Mouse (Mus musculus): Measurements from ENCODE around the gene Mcm2.

Gene Mcm2

GRCm38 (mm10) chr6:88925640-88926205, 27.1 kb upstream of the Mcm2 start:
- DNase-seq, result no peak

GRCm38 (mm10) chr6:88924502-88925275, 26.1 kb upstream of the Mcm2 start:
- peak in 1 of 2 experiments; percentile 55 for DNase-seq

GRCm38 (mm10) chr6:88918802-88919201, 20.2 kb upstream of the Mcm2 start:
- DNase-seq, result no peak

DNA sequence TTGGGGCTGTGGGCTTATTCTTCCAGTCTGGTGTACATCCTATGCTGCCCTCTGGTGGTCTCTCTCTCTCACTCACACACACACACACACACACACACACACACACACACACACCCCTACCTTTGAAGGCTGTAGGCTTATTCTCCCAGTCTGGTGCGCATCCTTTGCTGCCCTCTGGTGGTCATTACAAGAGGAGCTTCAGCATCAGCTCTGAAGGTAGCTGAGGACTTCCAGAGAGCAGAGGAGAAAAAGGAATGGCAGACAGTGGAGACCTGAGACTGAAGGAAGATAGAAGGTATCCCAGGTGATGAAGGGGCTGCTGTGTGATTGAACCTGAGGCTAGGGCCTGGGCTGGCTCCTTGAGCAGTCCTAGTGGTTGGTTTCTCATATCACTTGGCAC, 17.6 kb upstream of the Mcm2 start:
- peak; percentile 63 to 66 for DNase-seq

DNA sequence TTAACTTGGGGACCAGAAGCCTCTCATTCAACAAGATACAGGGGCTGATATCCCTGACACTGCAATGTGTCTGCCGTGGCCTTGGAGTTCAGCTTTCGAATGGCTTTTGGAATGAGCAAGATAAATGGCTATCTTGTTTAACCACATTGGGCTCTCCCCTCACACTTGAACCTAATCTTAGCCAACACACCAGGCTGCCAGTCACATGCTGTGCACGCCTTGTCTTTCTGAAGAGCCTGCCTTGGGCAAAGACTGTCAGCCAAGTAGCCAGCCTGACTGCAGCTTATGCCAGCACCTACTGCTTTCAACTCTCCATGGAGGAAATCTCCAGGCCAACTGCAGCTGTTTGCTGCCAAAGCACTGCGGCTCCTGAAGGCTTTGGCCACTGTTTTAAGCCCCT, 16.9 kb upstream of the Mcm2 start:
- DNase-seq, result no peak

DNA sequence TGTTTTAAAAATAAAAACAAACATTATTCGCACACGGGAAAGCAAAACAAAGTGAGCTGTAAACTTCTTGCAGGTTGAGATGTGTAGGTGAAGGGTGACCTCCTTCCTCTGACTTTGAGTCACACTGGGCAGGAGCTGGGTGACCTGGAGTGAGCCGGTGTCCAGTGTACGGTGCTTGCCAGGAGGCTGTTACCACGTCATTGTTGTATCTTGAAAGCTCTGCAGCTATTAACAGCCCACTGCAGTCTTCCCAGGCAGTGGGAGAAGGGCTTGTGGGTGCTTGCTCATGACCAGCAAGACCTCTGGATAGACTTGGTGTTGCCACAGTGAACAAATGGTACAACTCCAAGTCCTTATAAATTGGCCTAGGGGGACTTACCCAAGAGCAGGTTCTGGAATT, 16.2 kb upstream of the Mcm2 start:
- DNase-seq, result no peak

DNA sequence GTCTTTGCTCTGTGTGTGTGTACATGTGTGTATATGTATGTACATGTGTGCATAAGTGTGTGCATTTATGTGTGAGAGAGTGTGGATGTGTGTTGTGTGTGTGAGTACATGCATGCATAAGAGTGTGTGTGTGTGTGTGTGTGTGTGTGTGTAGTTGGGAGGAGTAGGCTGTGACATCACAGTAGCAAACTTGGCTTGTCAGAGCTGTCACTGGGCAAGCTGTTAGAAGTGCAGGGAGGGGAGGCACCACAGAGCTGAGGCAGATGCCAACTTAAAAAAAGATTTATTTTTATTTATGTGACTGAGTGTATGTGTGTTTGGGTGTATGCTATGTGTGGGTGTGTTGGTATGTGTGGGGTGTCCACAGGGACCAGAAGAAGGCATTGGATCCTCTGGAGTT, 14.9 kb upstream of the Mcm2 start:
- no peak for DNase-seq

DNA sequence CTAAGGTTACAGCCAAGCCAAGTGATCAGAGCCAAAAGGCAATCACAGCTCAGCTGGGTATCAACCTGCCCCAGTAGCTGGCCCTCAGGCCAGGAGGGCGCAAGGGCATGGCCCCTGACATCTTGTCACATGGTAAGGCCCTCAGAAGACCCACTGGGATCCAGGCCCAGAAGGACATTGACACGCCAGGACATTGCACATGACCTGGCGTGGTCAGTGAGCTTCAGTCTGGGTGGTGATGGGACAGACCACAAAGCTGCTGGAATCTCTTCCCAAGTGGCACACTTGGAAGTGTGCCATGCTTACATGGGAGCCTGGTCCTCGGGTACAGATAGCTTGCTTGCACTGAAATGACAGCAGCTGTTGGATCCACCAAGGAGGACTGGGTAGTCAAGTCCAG, 14.4 kb upstream of the Mcm2 start:
- DNase-seq, result no peak

GRCm38 (mm10) chr6:88909151-88909550, 10.6 kb upstream of the Mcm2 start:
- DNase-seq, result no peak

DNA sequence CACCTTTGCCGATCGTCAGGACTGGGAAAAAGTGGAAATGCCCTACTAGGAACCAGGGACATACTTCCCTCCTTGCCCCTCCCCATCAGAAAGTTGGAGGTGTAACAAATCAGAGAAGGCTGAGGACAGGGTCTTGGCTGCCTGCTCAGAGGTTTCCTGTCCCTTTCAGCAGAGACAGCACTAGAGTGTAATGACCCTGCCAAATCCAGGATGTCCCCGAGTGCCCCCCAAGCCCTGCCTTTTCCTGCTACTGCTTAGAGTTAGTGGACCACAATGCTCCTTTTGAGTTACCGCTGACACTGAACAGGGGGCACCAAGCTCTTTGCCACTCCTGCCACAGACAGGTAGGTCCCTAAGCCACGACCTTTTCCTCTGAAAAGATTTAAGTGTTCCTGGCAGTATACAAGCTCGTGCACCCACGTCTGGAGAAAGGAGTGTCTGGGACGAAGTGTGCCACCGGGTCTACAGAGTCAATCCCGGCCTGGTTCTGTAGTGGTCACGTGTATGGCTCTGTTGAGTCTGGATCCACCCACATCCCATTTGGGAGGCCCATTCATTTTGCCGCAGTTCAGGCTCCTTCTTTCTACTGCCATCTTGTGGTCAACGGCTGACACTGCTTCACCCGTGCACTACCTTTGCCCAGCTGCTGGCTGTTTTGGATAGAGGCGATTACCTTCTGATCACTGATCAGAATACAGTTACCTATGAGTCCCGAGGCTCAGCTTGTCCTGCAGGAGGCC, 8.0 kb upstream of the Mcm2 start:
- peak; percentile 68 to 74 for DNase-seq

GRCm38 (mm10) chr6:88905042-88905441, 6.5 kb upstream of the Mcm2 start:
- no peak for DNase-seq

GRCm38 (mm10) chr6:88904456-88904974, 5.9 kb upstream of the Mcm2 start:
- DNase-seq, result no peak

- DNase-seq, result no peak
Observed at GRCm38 (mm10) chr6:88903708-88904107, 5.1 kb upstream of the Mcm2 start.

DNA sequence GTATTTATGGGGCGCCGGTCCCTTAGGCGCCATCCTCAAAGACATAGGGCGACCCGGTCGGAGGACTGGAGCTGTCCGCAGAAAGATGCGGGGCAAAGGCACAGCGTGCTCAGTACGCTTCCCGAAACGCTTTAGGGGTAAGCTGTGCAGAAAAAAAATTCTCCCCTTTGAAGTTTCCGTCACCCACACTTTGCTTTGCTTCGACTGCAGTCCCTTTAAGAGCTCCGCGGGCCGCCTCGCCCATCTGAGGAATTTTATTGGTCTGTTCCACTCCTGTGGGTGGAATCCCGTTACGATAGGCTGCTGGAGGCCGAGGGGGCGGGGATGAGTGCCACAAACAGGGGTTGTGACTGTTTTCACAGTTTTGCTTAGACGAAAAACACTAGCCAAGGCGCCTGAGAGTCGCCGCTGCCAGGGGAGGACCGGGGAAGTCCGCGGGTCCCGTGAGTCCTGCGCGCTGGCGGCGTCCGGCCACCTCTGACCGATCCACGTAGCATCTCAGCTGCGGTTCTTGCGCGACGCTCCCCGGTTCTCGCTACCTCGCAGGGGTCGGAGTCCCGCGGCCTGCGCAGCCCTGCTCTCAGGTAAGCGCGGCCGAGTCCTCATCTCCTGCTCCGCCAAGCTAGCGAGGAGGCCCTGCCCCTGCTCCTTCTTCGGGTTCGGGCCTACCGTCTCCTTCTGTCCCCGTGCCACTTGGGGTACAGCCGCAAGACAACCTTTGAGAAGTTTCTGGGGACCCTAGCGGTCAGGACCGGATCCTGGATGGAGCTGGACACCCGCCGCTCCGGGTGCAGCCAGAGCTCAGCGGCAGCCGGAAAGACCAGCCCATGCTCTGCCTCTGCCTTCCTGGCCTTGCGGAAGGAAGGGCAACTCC, 3.6 kb upstream of the Mcm2 start, which contains the start of gene Tpra1:
TSS of gene Tpra1 (plus strand) at position 305 of the 874 bp plus-strand sequence.
- peak; percentile 93 to 97 for DNase-seq

GRCm38 (mm10) chr6:88901471-88901870, 2.9 kb upstream of the Mcm2 start:
- peak in 1 of 2 experiments; percentile 29 for DNase-seq

DNA sequence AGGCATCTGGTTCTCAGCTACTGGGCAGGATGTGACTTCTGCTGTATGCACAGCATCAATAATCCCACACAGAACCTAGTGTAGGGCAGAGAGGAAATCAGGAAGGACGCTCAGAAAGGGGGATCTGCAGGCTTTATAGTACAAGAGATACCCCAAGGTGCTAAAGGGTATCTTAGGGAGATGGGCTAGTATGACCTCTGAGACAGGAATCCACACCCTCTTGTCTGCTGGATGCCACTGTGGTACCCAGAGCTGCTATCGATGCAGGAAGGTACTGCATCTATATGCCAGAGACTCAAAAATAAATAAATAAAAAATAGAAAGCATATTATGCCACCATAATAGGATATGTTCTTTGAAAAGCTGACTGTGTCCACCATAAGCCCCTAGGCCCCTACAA, 1.0 kb upstream of the Mcm2 start:
- no peak for DNase-seq

DNA sequence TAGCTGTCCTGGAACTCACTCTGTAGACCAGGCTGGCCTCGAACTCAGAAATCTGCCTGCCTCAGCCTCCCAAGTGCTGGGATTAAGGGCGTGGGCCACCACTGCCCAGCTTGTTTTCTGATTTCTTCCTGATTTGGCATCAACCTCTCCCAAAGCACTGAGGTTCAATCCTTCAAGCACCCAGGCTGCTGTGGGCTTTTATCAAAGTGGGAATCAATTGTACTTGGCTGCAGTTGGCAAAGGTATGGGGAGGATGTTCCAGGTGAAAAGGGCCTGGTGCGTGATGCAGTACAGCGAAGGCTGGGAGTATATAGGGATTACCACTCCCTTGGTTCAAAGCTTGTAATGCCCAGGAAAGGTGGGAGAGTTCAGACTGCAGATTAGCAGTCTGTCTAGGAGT, 506 bp upstream of the Mcm2 start:
- no peak for DNase-seq

DNA sequence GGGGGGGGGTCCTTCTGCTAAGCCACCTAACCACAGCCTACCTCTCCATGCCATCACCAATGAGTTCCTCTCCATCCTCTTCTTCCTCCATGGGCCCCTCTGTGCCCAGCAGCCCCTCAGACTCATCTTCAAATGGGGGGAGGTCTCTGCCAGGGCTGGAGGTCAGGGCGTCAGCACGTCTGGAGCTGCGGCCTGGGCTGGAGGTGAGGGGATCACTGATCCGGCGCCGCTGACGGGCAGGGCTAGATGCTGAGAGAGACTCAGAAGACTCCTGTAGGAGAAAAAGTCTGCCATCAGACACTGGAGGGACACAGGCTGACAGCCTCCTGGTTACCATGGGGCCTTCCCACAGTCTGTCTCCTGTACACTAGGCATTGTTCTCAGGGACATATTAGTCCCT, 1.3 kb downstream of the Mcm2 start:
- DNase-seq, result no peak

- DNase-seq, result no peak
Observed at GRCm38 (mm10) chr6:88895943-88896342, 2.6 kb downstream of the Mcm2 start.

- peak; percentile 79 to 89 for DNase-seq
Observed at GRCm38 (mm10) chr6:88893559-88893958, 5.0 kb downstream of the Mcm2 start.

DNA sequence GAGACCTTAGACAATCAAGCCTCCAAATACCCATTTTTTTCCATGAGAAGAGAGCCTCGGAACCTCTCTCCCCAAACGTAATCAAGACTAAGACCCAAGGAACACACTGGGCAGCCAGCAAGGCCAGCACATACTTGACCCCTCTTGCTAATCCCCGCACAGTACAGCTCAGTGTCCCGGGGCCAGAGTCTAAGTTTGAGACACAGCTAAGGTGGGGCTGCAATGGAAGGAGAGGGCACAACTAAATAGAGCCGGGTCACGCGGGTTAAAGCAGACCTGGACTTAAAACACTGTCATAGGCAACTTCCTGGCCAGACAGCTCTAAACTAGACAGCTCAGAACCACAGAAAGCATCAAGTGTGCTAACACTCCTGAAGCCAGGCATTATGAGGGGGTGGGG, 7.7 kb downstream of the Mcm2 start:
- DNase-seq, result no peak

GRCm38 (mm10) chr6:88889410-88890042, 9.1 kb downstream of the Mcm2 start:
- DNase-seq, result no peak

Measured in cerebellum, adult 18-20 months (tissue).